Mouse (Mus musculus): Measurements from ENCODE around the gene Pepd. TPM values are rescaled to one million over a fixed set of nuclear protein-coding genes. Genes with fewer than 3 reads are reported as not detected.

Pepd gene
- polyA plus RNA-seq, 3 experiments from 2014 or later = 49.6 to 57.3 (median 56.3) TPM

DNA sequence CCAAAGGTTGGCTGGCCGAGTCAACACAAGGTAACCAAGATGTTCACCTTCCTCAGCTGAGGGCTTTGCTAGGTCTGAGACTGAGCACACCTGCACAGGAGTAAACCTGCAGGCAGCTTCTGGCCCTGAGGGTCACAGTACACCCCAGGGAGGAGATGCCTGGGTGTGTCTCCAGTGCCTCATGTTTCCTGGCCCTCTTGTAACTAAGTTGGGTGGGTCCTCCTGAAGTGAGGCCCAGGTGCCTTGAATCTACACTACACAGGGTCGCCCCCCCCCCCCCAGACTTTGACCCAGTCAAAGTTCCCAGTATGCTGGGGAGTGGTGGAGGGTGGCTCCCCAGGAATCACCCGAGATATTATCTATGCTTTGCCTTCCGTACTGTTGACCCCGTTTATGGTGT is 117.0 kb downstream of the Pepd start:
- ATAC-seq = no peak

DNA sequence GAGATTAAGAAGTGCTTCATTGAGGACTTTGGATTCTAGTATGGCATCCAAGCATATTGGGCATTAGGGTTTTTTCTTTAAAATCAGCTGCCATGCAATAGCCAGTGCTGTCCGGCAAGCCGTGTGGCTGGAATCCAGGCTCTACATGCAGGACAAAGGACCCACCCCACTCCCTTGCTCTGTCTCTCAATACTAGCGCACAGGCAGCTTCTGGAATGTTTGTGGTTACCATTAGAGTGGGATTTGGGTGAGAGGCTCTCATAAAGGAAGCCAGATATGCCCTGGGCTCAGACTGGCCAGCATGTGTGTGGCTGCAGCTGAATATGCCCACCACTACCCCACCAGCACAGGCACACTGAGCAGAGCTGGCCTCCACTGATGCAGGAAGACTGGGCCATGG is 117.5 kb downstream of the Pepd start:
- no peak for ATAC-seq

DNA sequence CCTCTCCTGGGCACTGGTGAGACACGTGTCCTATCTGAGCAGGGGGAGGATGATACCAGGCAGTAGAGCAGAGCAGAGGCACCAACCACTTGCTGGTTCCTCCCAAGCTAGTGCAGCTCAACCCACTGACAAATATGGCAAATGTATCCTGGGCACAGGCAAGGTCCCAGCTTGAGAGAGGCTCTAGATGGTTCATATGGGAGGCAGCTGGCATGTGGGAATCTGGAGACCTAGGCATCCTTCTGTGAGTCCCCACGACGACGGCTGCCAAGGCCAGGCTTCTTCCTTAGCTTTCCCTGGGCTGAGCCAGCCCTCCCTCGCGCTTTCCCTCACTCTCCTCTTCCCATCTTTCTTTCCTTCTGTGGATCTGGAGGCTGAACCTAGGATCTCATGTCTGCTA is 118.4 kb downstream of the Pepd start:
- no peak for ATAC-seq

DNA sequence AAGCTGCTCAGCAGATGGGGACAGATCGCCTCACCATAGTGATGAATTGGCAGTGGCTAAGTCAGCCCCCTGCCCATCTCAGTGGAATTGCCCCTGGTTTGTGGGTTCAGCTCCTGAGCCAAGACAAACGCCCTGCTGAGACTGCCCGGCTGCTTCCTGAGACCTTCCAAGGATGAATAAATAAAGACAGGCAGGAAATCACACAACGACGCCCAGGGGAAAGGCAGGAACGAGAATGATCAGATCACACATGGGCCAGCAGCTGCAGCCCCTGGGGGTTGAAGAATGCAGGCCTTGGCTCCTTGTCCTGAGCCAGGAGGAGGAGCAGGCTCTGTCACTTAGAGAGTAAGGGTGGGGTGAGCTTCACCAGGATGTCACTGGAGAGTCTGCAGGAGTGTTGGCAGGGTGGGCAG is 123.0 kb downstream of the Pepd start:
- no peak for ATAC-seq

DNA sequence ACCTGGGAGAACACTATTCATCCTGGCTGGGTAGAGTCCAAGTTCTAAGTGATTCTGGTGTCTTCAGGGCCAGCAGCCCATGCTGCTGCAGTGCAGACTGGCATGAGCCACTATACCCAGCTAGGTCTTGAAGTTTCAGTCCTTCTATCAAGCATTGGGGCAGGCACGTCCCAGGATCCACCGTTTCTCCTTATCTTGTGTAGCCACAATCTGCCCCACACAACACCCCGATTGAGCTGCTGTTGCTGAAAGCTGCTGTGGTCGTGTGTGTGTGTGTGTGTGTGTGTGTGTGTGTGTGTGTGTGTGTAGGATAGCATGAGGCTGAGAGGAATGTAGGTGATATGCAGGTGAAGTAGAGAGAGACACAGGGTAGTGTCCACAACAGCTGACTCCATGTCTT is 123.4 kb downstream of the Pepd start:
- ATAC-seq = no peak

DNA sequence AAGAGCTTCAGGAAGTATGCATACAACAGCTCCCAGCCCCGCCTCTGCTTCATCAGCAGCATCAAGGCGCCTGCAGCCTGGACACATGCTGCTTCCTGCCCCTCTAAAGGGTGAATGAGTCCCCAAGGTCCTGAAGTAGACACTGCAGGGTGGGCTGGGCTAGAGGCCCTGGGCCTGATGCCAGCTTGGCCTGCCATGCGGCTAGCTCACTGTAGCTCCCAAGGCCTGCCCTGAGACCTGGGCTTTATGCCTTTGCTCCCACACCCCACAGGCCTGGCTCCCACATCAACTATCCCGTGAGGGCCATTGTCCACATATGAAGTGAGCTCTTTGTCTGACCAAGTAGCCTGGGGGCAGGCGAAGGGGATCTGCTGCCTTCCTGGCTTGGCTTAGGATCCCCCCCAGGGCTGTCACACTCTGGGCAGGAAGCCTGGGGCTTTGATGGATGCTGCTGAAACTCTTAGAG is 124.1 kb downstream of the Pepd start:
- ATAC-seq = no peak

DNA sequence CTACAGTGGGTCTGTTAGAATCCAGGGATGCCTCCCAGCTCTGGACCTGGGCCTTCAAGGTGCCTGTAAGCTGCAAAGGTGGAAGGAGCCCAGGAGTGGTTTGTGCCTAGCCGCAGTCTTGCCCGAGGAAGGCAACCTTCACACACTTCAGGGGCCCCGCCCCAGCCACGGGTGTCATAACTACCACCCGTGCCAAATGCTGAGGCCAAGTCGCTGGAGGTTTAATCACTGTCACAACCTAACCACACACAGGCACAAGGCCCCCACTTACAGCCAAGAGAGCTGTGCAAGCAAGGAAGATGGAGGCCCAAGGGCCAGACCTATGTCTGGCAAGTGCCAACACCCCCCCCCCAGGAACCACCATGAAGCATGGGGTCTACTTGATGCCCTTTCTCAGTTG is 125.2 kb downstream of the Pepd start:
- no peak for ATAC-seq

DNA sequence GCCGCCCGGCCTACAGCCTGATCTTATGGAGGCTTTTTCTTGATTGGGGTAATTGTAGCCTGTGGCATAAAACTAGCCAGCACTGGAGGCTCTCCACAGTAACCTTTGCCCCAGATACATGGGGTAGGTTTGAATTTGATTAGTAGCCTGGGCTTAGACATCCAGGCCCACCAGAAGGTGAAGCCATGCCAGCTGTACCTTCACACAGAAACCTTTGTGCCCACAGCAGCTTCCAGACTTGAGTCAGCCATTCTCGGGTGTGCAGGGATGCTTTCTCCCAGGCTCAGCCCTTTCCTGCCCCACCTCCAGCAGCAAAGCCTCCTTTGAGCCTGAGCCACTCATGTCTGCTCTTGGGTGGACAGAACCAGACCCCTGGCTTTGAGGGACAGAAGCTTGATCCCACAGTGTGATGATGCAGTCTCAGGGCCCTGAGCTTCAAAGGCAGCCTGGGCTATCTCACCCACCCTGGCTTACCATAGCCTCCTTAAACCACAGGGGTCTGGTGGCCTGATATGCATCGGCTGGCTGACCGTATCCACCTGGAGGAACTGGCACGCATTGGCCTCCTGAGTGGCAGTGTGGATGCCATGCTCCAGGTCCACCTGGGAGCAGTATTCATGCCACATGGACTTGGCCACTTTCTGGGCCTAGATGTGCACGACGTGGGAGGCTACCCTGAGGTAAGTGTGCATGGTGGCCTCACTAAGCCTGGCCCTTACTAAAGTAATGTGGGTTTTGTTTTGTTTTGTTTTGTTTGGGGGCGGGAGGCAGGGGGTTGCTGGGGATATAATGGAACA is 128.2 kb downstream of the Pepd start:
- no peak for ATAC-seq

DNA sequence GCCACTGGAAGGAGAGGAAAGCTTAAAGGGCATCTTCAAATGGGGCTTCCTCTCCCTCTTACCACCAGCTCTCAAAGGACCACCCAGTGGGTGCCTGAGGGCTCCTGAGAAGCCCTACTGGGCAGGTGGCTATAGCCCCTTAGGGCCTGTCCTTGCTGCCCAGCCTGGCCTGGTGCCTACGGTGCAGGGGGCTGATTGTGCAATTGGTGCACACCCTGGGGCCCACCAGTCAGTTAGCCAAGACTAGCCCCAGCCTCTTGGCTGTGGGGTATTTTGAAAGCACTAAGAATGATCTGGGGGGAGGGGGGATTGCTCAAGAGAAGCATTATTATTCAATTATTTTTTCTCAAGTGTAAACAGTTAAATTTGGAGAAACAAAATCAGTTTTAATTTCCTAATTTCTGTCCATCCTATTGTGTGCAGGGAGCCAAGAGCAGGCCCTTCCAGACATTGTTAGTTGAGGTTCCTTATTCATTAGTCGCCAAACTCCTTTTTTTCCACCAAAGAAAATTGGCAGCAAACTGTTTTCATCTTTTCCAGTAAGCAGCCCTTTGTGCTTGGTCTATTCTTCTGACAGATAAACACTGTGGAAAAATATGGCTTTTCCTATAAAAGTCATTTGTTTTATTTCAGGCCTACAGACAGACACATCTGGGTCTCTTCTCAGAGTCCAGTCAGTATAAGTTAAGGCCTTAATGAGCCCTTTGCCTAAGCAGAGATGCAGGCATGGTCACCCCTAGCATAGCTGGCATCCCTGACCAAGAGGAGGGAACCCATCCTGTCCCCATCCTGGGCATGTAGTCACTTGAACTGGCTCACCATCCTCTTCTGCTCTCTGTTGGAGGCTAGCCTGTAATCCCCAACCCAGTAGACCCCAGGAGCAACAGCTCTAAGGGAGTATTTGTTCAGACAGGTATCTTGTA is 129.4 kb downstream of the Pepd start:
- no peak for ATAC-seq

DNA sequence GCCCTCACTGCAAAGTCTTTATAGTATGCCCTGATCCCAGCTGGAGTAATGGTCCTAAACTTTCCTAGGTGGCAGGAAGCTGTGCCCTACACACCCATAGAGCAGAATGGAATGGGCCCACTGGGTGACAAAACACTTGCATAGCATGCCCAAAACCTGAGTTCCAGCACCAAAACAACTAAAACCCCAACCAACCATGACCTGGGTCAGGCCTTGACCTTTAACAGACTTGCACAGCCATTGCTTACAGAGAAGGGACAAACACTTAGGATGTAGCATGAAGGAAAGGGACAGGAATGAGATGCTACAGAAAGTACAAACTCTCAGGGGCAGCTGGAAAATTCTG is 130.0 kb downstream of the Pepd start:
- no peak for ATAC-seq

DNA sequence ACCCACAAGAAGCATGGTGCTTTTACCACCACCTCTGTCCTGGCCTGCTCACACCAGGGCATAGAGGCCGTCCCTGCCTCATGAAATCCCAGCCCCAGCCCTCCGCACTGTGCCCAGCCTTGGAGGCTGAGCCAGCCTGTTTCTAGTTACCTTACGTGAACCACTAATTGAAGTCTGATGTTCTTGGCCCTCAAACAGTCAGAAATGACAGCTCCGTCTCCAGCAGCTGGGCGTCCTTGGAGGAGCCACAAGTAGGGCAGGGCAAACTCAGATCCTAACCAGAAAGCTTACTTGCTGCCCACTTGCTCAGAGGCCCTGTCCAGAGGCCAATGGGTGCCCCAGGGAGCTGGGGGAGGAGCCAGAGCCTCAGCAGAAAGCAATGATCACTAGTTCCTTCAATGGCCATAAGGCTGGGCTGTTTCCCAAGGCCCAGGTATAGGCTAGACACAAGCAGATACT is 130.6 kb downstream of the Pepd start:
- ATAC-seq = no peak

DNA sequence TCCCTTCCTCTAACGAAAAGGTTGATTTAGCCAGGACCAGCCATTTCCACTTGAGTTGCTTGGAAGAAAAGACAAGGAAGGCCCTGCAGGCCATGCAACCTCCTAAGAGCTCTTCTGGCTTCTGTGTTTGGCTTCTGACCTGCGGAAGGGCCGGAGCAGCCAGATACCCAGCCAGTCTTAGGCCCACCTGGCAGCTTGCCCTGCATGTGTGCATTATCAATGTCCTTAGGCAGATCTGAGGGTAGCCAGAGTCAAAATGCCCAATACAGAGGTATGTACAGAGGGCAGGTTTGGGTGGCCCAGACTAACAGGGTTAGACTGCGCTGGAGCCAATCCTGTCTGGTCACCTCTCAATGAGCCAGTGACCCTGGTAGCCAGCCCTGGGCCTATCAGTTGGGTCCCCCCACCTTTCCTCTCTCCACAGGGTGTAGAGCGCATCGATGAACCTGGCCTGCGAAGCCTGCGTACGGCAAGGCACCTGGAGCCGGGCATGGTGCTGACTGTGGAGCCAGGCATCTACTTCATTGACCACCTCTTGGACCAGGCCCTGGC is 131.2 kb downstream of the Pepd start:
- ATAC-seq = no peak

DNA sequence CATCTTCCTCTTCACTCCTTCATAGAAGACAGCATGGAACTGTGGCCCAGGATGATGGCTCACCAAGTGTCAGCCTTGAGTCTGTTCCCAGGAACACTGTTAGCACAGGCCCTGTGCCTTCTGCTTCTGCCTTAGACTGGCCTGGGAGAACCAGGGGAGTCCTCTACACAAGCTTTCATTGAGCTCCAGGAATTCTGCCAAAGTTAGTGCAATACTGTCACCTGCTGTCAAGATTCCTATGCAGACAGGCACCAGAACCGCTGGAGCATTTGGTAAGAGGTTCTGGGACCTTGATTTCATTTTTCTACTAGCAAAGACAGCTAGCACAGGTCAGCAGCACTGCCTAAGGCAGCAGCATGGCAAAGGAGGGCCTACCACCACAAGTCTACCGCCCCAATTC is 132.5 kb downstream of the Pepd start:
- ATAC-seq = no peak

DNA sequence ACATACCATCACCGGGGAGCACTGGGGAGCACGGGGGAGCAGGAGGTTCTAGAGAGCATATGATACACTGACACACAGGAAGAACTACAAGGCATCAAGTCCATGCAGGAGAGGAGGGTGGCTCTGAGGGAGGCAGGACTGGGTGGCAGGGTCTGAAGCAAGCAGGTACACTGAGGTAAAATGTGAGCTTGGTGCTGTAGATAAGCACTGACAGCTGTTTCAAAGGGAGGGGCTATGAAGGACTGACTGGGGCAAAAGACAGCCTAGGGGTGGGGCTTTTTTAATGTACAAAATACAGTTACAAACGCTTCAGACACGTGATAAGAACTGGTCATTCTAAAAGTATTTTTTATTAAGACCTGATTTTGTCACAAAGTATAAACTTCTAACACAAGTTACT is 133.9 kb downstream of the Pepd start:
- no peak for ATAC-seq

DNA sequence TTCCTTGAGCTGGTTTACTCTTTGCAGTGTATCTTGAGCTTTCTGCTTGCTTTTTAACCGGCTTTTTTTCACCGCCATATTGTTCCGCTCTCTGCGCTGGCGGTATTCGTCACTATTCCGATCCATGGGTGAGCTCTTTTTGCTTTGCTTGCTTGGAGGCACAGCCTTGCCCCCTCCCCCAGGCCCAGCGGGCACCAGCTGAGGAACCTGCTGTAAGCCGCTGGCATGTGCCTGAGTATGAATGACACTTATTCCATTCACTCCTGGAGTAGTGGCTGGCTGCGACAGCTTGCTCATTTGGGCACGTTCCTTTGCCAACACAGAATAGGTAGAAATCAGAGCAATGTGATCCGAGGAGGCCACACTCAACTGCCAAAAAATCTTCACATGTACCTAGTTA is 138.4 kb downstream of the Pepd start:
- no peak for ATAC-seq

DNA sequence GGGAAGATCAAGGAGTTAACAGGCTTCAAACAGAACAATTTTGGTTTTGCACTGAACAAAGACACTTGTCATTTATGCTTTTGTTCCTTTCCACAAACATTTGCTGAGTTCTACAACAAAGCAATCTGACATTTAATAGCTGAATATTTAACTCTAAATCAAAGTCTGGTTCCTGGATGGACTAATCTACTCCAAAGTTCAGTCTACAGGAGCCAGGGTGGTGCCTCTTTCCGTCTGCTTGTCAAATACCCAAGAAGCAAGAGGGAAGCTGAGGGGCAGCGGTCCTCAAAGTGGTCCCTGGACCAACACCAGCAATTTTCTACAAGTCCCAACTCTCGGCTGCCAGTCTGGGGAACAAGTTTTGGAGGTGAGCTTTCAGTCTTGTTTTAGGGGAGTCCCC is 141.0 kb downstream of the Pepd start:
- no peak for ATAC-seq

DNA sequence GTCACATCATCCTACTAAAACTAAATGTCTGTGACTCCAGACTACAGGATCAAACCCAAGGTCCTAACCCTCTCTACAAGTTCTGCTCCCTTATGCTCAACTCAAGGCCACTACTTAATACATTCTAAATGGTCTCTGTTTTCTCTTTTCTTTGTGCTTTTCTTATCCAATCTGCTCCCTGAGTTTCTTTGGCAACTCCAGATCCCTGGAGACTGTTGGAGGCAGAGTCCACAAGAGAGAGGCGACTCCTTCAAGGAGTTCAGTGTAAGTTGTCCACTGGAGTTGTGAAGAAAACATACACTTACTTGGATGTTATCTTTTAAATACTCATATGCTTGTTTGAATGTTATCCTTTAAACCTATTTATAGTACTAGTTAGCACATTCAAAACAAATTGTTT is 142.1 kb downstream of the Pepd start:
- no peak for ATAC-seq

DNA sequence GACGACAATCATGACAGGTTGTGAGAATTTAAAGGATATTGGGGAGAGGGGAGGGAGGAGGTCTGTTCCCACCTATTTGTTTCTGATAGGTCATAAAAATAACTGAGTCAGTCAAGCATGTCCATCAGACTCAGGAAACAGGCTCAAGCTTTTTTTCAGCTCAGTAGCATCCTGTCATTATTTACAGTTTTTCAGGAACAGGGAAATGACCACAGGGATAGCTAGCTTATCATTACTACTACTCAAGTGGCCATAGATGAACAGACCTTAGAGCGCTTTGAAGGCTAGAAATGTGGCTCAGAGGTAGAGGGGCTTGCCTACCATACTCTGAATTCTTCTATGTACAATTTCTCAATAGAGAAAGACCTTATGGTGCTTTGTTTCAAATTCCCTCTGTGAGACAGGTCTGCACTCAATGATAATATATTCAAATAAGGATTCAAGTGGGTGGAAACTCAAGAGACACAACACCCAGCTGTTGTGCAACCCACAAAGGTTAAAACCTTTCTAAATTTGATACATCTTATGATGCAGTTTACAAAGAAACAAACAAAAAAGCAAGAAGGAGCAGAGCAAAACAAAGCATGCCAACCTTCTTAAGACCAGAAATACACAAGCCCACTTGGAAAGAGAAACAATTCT is 142.9 kb downstream of the Pepd start:
- no peak for ATAC-seq

DNA sequence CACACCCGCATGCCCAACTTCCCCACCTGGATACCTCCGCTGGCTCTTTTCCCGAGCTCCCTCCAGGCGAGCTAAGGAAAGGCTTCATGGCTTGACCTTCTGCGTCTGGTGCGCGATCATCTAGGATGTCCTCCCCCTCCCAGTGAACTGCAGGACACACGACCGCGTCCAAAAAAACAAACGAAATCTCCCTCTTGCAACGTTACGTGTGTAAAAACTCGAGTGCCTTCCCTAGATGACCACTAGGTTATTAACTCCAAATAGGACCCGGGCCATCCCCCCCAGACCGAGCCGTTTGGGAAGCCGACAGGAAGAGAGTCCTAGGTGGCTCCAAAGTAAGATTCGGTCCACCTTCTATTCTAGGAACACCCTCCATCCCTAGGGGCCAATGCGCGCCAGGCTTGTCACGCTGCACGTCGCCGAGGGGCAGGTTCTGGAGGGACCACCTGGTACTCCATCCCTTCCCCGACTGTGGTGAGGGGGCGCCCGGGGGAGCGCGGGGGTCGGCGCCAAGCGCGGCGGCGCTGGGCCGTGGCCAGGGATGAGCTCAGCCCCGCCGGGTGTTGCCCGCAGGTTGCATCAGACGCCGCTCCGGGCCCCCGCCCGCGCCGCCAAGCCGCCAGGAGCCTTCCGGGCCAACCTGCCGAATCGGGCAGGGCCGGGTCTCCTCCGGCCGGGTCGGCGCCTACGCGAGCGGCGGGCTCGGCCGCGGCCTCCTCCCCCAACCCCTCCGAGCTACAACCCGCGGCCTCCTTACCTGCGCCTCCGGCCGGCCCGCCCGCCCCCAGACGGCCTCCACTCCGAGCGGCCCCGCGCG is 143.6 kb downstream of the Pepd start:
- peak; percentile 41 for ATAC-seq

DNA sequence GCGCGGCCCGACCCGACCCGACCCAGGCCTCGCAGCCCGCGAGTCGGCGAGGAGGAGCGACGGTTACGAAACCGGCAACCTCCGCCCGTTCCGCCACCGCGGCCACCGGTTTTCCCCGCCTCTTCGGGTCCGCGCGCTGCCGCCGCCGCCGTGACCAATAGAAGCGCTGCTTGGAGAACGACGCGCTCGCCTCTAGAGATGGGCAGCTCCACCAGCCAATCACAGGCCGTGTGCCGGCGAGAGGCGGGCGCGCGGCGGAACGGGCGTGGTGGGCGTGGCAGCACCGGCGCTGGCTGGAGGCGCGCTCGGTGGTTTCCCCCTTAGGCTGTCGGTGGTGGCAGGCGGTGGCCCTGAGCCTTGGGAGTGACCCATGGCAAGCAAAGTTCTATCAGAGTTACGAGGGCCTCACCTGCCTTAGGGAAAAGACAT is 144.3 kb downstream of the Pepd start, which contains the start of gene Cebpg:
Gene Cebpg (minus strand): TSS at position 138 of the 429 bp plus-strand sequence.
- peak; percentile 96 for ATAC-seq

DNA sequence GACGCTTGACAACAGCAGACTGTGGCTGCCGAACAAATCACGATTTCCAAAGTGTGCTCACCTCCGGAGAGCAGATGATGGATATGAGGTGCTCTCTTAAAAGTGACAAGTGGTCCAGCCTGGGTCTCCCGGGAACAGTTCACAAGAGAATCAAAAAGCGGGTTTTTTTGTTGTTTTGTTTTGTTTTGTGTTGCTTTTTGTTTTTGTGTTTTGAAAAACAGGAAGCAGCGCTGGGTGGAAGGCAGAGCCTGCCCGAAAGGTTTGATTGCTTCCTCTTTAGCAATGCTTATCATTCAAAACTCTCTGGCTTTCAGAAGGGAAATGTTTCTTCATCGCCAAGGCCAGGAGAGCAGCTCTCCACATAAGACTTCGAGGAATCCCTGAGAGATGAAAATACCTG is 144.8 kb downstream of the Pepd start:
- ATAC-seq = peak; percentile 7

DNA sequence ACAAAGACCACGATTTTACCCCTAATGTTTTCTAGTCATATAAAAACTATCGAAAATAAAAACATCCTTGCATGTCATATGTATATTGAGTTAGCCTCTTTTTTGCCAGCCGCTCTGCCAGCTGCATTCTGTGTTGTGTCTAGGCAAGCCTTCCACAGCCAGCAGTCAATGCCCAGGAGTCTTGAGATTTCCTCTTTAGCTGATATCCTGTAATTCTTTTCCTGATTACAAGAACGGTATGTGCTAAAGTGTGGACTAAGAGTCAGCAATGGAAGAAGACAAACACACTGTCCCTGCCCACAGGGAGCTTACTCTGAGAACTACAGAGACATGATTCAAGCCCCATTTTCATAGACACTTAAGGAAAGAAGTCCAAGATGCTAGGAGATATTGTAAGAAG is 145.4 kb downstream of the Pepd start:
- no peak for ATAC-seq
